Mouse (Mus musculus) spleen, adult 2 months (tissue): ENCODE measurements at regions not wholly inside any gene's neighbourhood (a gene's known extent, or its start where the extent isn't known, plus 50 kb on each side); places are given as distances from the start of the nearest gene placed in this dataset.

Experiments
- CTCF ChIP-seq: fragments of 200-500 bp; IDR thresholded peaks from 2 replicates; pipeline ENCODE4 v1.5.1; 2011; ENCODE audit warnings: mild to moderate bottlenecking, inconsistent platforms; ENCODE audit not compliant: insufficient read depth, insufficient read length, insufficient replicate concordance; ENCODE audit errors: extremely low read depth
- POLR2A ChIP-seq: fragments of 200-500 bp; IDR thresholded peaks from 2 replicates; pipeline ENCODE4 v1.6.1; 2011; ENCODE audit warnings: low read depth, low read length, inconsistent platforms

GRCm38 (mm10) chr4:105940891-105941290 lies 151.2 kb downstream of the Gm12728 start:
- no peak for TF ChIP-seq POLR2A
- TF ChIP-seq CTCF = no peak
